Comparison of ENCODE assay signal across 8 mouse cellular contexts in the genomic region with DNA sequence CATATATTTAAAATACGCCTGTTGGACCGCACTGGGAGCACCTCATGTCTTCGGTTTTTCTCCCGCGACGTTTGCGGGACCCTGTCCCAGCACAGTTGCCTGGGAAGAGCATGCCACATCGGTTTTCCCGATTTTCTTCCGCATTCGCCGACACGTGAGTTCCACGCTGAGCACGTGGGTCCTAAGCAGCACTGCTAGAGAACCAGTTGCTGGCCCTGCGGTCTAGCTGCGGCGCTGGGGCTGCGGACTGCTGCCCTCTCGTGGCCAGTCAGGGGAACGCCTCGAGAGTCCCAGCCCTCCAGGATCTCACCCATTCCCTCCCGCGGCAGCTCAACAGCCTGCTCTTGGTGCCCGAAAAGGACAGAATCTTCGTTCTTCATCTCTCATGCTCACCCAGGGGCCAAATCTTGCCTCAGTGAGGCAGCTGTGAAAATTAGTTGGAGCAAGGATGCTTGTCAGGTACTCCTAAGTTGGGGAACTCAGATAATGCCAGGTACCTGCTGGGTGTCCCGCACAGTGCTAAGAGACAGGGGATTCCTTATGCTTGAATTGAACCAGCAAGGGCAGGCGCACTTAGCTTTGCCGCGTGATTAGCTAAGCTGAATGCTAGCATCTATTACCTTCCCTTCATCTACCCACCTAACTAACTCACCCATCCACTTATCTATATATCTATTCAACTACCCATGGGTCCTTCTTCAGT. TPM values are rescaled to one million over a fixed set of nuclear protein-coding genes. Genes with fewer than 3 reads are reported as not detected.
A peak's percentile ranks its signal among the peaks of the same experiment; 100 is the strongest.
DNase-seq lines count a peak whose midpoint lies in the region; ATAC-seq and TF ChIP-seq lines count a peak whose summit lies in the region.

No protein-coding gene starts in this region.

- H3K4me1 ChIP-seq in embryonic facial prominence, embryonic 11.5 days (ENCODE audit: control insufficient read depth, insufficient read depth, low read length): no peaks in the 10 kb centered on the region
- 0 out of 2 replicates have a peak, but pooled peaks cover 3% of the 10 kb centered on the region for H3K4me1 ChIP-seq in kidney, adult 2 months (ENCODE audit: control insufficient read depth, insufficient read depth, low read length)
- H3K4me1 ChIP-seq in limb, embryonic 14.5 days (ENCODE audit: control insufficient read depth, insufficient read depth, low read length): no peaks in the 10 kb centered on the region
- no peaks in the 10 kb centered on the region for H3K4me1 ChIP-seq in midbrain, postnatal 0 days (ENCODE audit: insufficient read depth, low read length)

- no peak overlapping the region for H3K27ac ChIP-seq in embryonic facial prominence, embryonic 11.5 days (replicated peaks; ENCODE audit: low read depth, low read length)
- H3K27ac ChIP-seq in kidney, adult 2 months (ENCODE audit: insufficient read depth, low read depth, low read length): no peak overlapping the region
- H3K27ac ChIP-seq in limb, embryonic 14.5 days (replicated peaks; ENCODE audit: low read depth, low read length): no peak overlapping the region
- no peak overlapping the region for H3K27ac ChIP-seq in midbrain, postnatal 0 days (ENCODE audit: low read depth, low read length)

- H3K4me3 ChIP-seq in embryonic facial prominence, embryonic 11.5 days (ENCODE audit: low read depth, low read length): peak overlapping the region; percentile 26
- peak overlapping the region; percentile 40 for H3K4me3 ChIP-seq in kidney, adult 2 months (ENCODE audit: insufficient read depth, low read depth, low read length)
- H3K4me3 ChIP-seq in limb, embryonic 14.5 days (replicated peaks; ENCODE audit: low read length): peak overlapping the region; percentile 41
- H3K4me3 ChIP-seq in midbrain, postnatal 0 days (ENCODE audit: low read depth, low read length): peak overlapping the region; percentile 36

- no peaks in the 10 kb centered on the region for H3K36me3 ChIP-seq in embryonic facial prominence, embryonic 11.5 days (replicated peaks; ENCODE audit: control insufficient read depth, insufficient read depth, low read depth, low read length)
- no peaks in the 10 kb centered on the region for H3K36me3 ChIP-seq in kidney, adult 2 months (ENCODE audit: control insufficient read depth, insufficient read depth, low read length)
- no peaks in the 10 kb centered on the region for H3K36me3 ChIP-seq in limb, embryonic 14.5 days (ENCODE audit: control insufficient read depth, insufficient read depth, low read length)
- no peaks in the 10 kb centered on the region for H3K36me3 ChIP-seq in midbrain, postnatal 0 days (ENCODE audit: insufficient read depth, low read length)

- H3K4me2 ChIP-seq in embryonic facial prominence, embryonic 11.5 days (ENCODE audit: low read depth, low read length): peak overlapping the region; percentile 52
- peak overlapping the region; percentile 57 for H3K4me2 ChIP-seq in limb, embryonic 14.5 days (replicated peaks; ENCODE audit: low read depth, low read length, severe bottlenecking)
- peak overlapping the region; percentile 61 for H3K4me2 ChIP-seq in midbrain, postnatal 0 days (ENCODE audit: low read depth, low read length, poor library complexity, severe bottlenecking)

- 9% methylated on average over 30 of the region's 30 CpGs for WGBS in embryonic facial prominence, embryonic 11.5 days
- WGBS in kidney, adult 2 months: 8% methylated on average over 30 of the region's 30 CpGs
- 9% methylated on average over 30 of the region's 30 CpGs for WGBS in limb, embryonic 14.5 days
- WGBS in midbrain, postnatal 0 days: 10% methylated on average over 30 of the region's 30 CpGs

- DNase-seq in layer of hippocampus, adult 11-12 months (ENCODE audit: low spot score): peak; percentile 80
- DNase-seq in layer of hippocampus, adult 9-10 months (ENCODE audit: low spot score): no peak
- DNase-seq in embryonic facial prominence, embryonic 11.5 days (ENCODE audit: low spot score): peak; percentile 91
- DNase-seq in heart, adult 18-20 months: peak; percentile 88 to 90
- peak; percentile 86 for DNase-seq in kidney, adult 2 months
- DNase-seq in limb, embryonic 14.5 days (ENCODE audit: low spot score): peak; percentile 90
- peak; percentile 91 for DNase-seq in midbrain, postnatal 0 days (ENCODE audit: low spot score)
- DNase-seq in spleen, postnatal 14 days (ENCODE audit: low spot score in 2 of 2): peak; percentile 65 to 79

- H3K9ac ChIP-seq in embryonic facial prominence, embryonic 11.5 days (replicated peaks; ENCODE audit: low read length): peak overlapping the region; percentile 29; the same call in 1 of the 2 replicates
- 0 out of 2 replicates have a peak overlapping the region, but pooled peaks have one; percentile 12 for H3K9ac ChIP-seq in limb, embryonic 14.5 days (ENCODE audit: low read depth, low read length, severe bottlenecking)
- H3K9ac ChIP-seq in midbrain, postnatal 0 days (replicated peaks; ENCODE audit: low read length, poor library complexity, severe bottlenecking): peak overlapping the region; percentile 46; the same call in 1 of the 2 replicates

- TF ChIP-seq POLR2A in kidney, adult 2 months (IDR thresholded peaks at IDR 0.05; ENCODE audit: low read depth, low read length): no peak
- TF ChIP-seq POLR2A in limb, embryonic 14.5 days (IDR thresholded peaks at IDR 0.05; ENCODE audit: borderline replicate concordance, extremely low read depth, insufficient read depth, insufficient read length): no peak

- no peaks in the 10 kb centered on the region for H3K9me3 ChIP-seq in embryonic facial prominence, embryonic 11.5 days (replicated peaks; ENCODE audit: control insufficient read depth, low read length)
- H3K9me3 ChIP-seq in limb, embryonic 14.5 days (ENCODE audit: control insufficient read depth, low read length): no peaks in the 10 kb centered on the region
- no peaks in the 10 kb centered on the region for H3K9me3 ChIP-seq in midbrain, postnatal 0 days (ENCODE audit: low read length)

- H3K27me3 ChIP-seq in embryonic facial prominence, embryonic 11.5 days (ENCODE audit: control insufficient read depth, insufficient read depth, low read length): no peaks in the 10 kb centered on the region
- H3K27me3 ChIP-seq in kidney, adult 2 months (replicated peaks; ENCODE audit: control insufficient read depth, insufficient read depth, low read length): no peaks in the 10 kb centered on the region
- H3K27me3 ChIP-seq in limb, embryonic 14.5 days (ENCODE audit: control insufficient read depth, insufficient read depth, low read length): 0 out of 2 replicates have a peak, but pooled peaks cover 3% of the 10 kb centered on the region
- H3K27me3 ChIP-seq in midbrain, postnatal 0 days (ENCODE audit: insufficient read depth, low read length): no peaks in the 10 kb centered on the region

- peak; percentile 73 for ATAC-seq in embryonic facial prominence, embryonic 11.5 days (replicated peaks; ENCODE audit: insufficient number of reproducible peaks, low FRiP score, low TSS enrichment, low read depth)
- ATAC-seq in limb, embryonic 14.5 days (ENCODE audit: low FRiP score, low read depth): peak; percentile 90
- ATAC-seq in midbrain, postnatal 0 days (ENCODE audit: low FRiP score): peak; percentile 90; the same call in 1 of the 2 replicates

- peak; percentile 96 for TF ChIP-seq CTCF in kidney, adult 2 months (conservative IDR thresholded peaks at IDR 0.05; ENCODE audit: insufficient read depth, insufficient read length, low read depth, low read length)
- peak; percentile 100 for TF ChIP-seq CTCF in midbrain, postnatal 0 days (IDR thresholded peaks at IDR 0.05)

RNA-seq across cellular contexts. Expression of gene Kifc5b, which starts 30.7 kb away (rescaled TPM):
- polyA plus RNA-seq in embryonic facial prominence, embryonic 11.5 days (2014; fragmentation: Nextera tagmentation; extraction: Ambion mirVana): 3.9 and 5.6 TPM in 2 replicates
- total RNA-seq in heart, adult 18-20 months (2021): 1 to 10 TPM in 1 of 2 experiments, under 1 TPM in 1; 0.37 to 1.1 TPM
- polyA plus RNA-seq in kidney, adult 2 months (2012; rRNA removed): 1.3 and 1.5 TPM in 2 replicates
- polyA plus RNA-seq in limb, embryonic 14.5 days (2012; rRNA removed): 23.7 TPM in 2 replicates
- 4.9 and 5.9 TPM in 2 replicates for polyA plus RNA-seq in limb, embryonic 14.5 days (2014; fragmentation: Nextera tagmentation; extraction: Ambion mirVana)
- total RNA-seq in midbrain, postnatal 0 days (2014; rRNA removed): 1.9 and 4.7 TPM in 2 replicates
- 1.6 and 1.9 TPM in 2 replicates for polyA plus RNA-seq in midbrain, postnatal 0 days (2015; fragmentation: Nextera tagmentation; extraction: Ambion mirVana)

RNA-seq across cellular contexts. Expression of gene Nkx2-5, which starts 41.4 kb away (rescaled TPM):
- 1.8 and 2.2 TPM in 2 replicates for polyA plus RNA-seq in embryonic facial prominence, embryonic 11.5 days (2014; fragmentation: Nextera tagmentation; extraction: Ambion mirVana)
- 10 to 100 TPM; 75.6 to 79.8 TPM for total RNA-seq in heart, adult 18-20 months (2021)
- 0.05 TPM in 1 of 2 replicates, not detected in the other for polyA plus RNA-seq in kidney, adult 2 months (2012; rRNA removed)
- 0.06 and 0.15 TPM in 2 replicates for polyA plus RNA-seq in limb, embryonic 14.5 days (2012; rRNA removed)
- polyA plus RNA-seq in limb, embryonic 14.5 days (2014; fragmentation: Nextera tagmentation; extraction: Ambion mirVana): not detected in 2 replicates
- total RNA-seq in midbrain, postnatal 0 days (2014; rRNA removed): not detected in 2 replicates
- not detected in 2 replicates for polyA plus RNA-seq in midbrain, postnatal 0 days (2015; fragmentation: Nextera tagmentation; extraction: Ambion mirVana)

RNA-seq across cellular contexts. Expression of gene Phf1, which starts 46.7 kb away (rescaled TPM):
- 3.7 TPM in 2 replicates for polyA plus RNA-seq in embryonic facial prominence, embryonic 11.5 days (2014; fragmentation: Nextera tagmentation; extraction: Ambion mirVana)
- total RNA-seq in heart, adult 18-20 months (2021): 10 to 100 TPM; 15.3 to 16.5 TPM
- polyA plus RNA-seq in kidney, adult 2 months (2012; rRNA removed): 41.2 and 52.0 TPM in 2 replicates
- 56.6 and 72.8 TPM in 2 replicates for polyA plus RNA-seq in limb, embryonic 14.5 days (2012; rRNA removed)
- 11.9 and 12.8 TPM in 2 replicates for polyA plus RNA-seq in limb, embryonic 14.5 days (2014; fragmentation: Nextera tagmentation; extraction: Ambion mirVana)
- total RNA-seq in midbrain, postnatal 0 days (2014; rRNA removed): 48.7 and 53.5 TPM in 2 replicates
- polyA plus RNA-seq in midbrain, postnatal 0 days (2015; fragmentation: Nextera tagmentation; extraction: Ambion mirVana): 32.8 and 35.8 TPM in 2 replicates

RNA-seq across cellular contexts. Expression of gene Cuta, which starts 53.2 kb away (rescaled TPM):
- polyA plus RNA-seq in embryonic facial prominence, embryonic 11.5 days (2014; fragmentation: Nextera tagmentation; extraction: Ambion mirVana): 153 and 163 TPM in 2 replicates
- total RNA-seq in heart, adult 18-20 months (2021): 100 to 1,000 TPM in 1 of 2 experiments, 10 to 100 TPM in 1; 93.2 to 100 TPM
- polyA plus RNA-seq in kidney, adult 2 months (2012; rRNA removed): 145 and 183 TPM in 2 replicates
- polyA plus RNA-seq in limb, embryonic 14.5 days (2012; rRNA removed): 127 and 172 TPM in 2 replicates
- polyA plus RNA-seq in limb, embryonic 14.5 days (2014; fragmentation: Nextera tagmentation; extraction: Ambion mirVana): 146 and 158 TPM in 2 replicates
- 49.6 and 55.6 TPM in 2 replicates for total RNA-seq in midbrain, postnatal 0 days (2014; rRNA removed)
- polyA plus RNA-seq in midbrain, postnatal 0 days (2015; fragmentation: Nextera tagmentation; extraction: Ambion mirVana): 136 and 143 TPM in 2 replicates

RNA-seq across cellular contexts. Expression of gene Syngap1, which starts 54.9 kb away (rescaled TPM):
- 2.3 and 2.8 TPM in 2 replicates for polyA plus RNA-seq in embryonic facial prominence, embryonic 11.5 days (2014; fragmentation: Nextera tagmentation; extraction: Ambion mirVana)
- total RNA-seq in heart, adult 18-20 months (2021): 1 to 10 TPM; 3.6 to 5.5 TPM
- 14.8 and 16.8 TPM in 2 replicates for polyA plus RNA-seq in kidney, adult 2 months (2012; rRNA removed)
- polyA plus RNA-seq in limb, embryonic 14.5 days (2012; rRNA removed): 82.4 and 111 TPM in 2 replicates
- polyA plus RNA-seq in limb, embryonic 14.5 days (2014; fragmentation: Nextera tagmentation; extraction: Ambion mirVana): 2.0 and 2.4 TPM in 2 replicates
- total RNA-seq in midbrain, postnatal 0 days (2014; rRNA removed): 77.0 and 90.3 TPM in 2 replicates
- polyA plus RNA-seq in midbrain, postnatal 0 days (2015; fragmentation: Nextera tagmentation; extraction: Ambion mirVana): 3.6 and 6.1 TPM in 2 replicates
